Mouse (Mus musculus): ENCODE results near the gene Dot1l. TPM values are rescaled to one million over a fixed set of nuclear protein-coding genes. Genes with fewer than 3 reads are reported as not detected.

Gene Dot1l
- total RNA-seq, 2 experiments from 2014 or later, result 62.1 TPM

GRCm38 (mm10) chr10:80791476-80792174, 36.6 kb downstream of the Dot1l start:
- DNase-seq, result no peak
- intact Hi-C loops (cut with DNase I), result no loop called here

GRCm38 (mm10) chr10:80792175-80793032, 37.4 kb downstream of the Dot1l start:
- DNase-seq, result peak; percentile 73
- intact Hi-C loops (cut with DNase I), result no loop called here

- intact Hi-C loops (cut with DNase I), result no loop called here
- no peak for DNase-seq
Observed at GRCm38 (mm10) chr10:80793033-80793784, 38.2 kb downstream of the Dot1l start.

- no peak for DNase-seq
- intact Hi-C loops (cut with DNase I), result no loop called here
Observed at GRCm38 (mm10) chr10:80793803-80794202, 38.8 kb downstream of the Dot1l start.

GRCm38 (mm10) chr10:80794750-80795149, 39.7 kb downstream of the Dot1l start:
- no peak for DNase-seq
- intact Hi-C loops (cut with DNase I), result no loop called here

- DNase-seq, result no peak
- intact Hi-C loops (cut with DNase I), result no loop called here
Observed at GRCm38 (mm10) chr10:80796307-80796848, 41.4 kb downstream of the Dot1l start.

GRCm38 (mm10) chr10:80797186-80798149, 42.5 kb downstream of the Dot1l start:
- intact Hi-C loops (cut with DNase I), result no loop called here
- peak; percentile 82 for DNase-seq

GRCm38 (mm10) chr10:80798150-80799006, 43.4 kb downstream of the Dot1l start, which contains the start of the genes Sf3a2 and Plekhj1:
TSS of gene Sf3a2 (plus strand) at chr10:80798198.
TSS of gene Plekhj1 (minus strand) at chr10:80798626.
- intact Hi-C loops (cut with DNase I), result no loop called here
- peak; percentile 96 for DNase-seq

GRCm38 (mm10) chr10:80799070-80799566, 44.1 kb downstream of the Dot1l start:
- DNase-seq, result no peak
- intact Hi-C loops (cut with DNase I), result no loop called here

- intact Hi-C loops (cut with DNase I), result no loop called here
- no peak for DNase-seq
Observed at GRCm38 (mm10) chr10:80802204-80802912, 47.4 kb downstream of the Dot1l start.

GRCm38 (mm10) chr10:80802996-80803395, 48.0 kb downstream of the Dot1l start:
- intact Hi-C loops (cut with DNase I), result no loop called here
- no peak for DNase-seq

GRCm38 (mm10) chr10:80804340-80804739, 49.3 kb downstream of the Dot1l start:
- no peak for DNase-seq
- intact Hi-C loops (cut with DNase I), result no loop called here

GRCm38 (mm10) chr10:80804916-80805315, 49.9 kb downstream of the Dot1l start, which contains the start of gene Amh:
TSS of gene Amh (plus strand) at chr10:80805243.
- intact Hi-C loops (cut with DNase I), result no loop called here
- no peak for DNase-seq

GRCm38 (mm10) chr10:80805322-80805721, 50.3 kb downstream of the Dot1l start:
- intact Hi-C loops (cut with DNase I), result no loop called here
- DNase-seq, result no peak

GRCm38 (mm10) chr10:80805925-80806324, 50.9 kb downstream of the Dot1l start:
- peak; percentile 85 for DNase-seq
- intact Hi-C loops (cut with DNase I), result no loop called here

- intact Hi-C loops (cut with DNase I), result no loop called here
Observed at GRCm38 (mm10) chr10:80806341-80807056, 51.5 kb downstream of the Dot1l start.

GRCm38 (mm10) chr10:80807057-80807627, 52.1 kb downstream of the Dot1l start:
- intact Hi-C loops (cut with DNase I), result no loop called here
- peak; percentile 80 for DNase-seq

More at GRCm38 (mm10) chr10:80806341-80807056, 51.5 kb downstream of the Dot1l start:
- no peak for DNase-seq
